Mouse (Mus musculus) adipose tissue, adult 10 weeks (tissue): ENCODE results near the gene Miga1. TPM values are rescaled to one million over a fixed set of nuclear protein-coding genes. Genes with fewer than 3 reads are reported as not detected.

Experiments used
- polyA plus RNA-seq: library from polyadenylated mRNA; stranded (reverse); fragments of 350-450 nt; fragmentation: Illumina TruSeq; extraction: RNeasy Lipid Tissue Mini Kit (QIAGEN cat#74804); gene quantifications from one replicate; pipeline ENCODE4 v1.2.3, GENCODE M21; 2014; ENCODE audit warnings: low read depth, low replicate concordance

The Miga1 gene
- polyA plus RNA-seq = 23.5 TPM

DNA sequence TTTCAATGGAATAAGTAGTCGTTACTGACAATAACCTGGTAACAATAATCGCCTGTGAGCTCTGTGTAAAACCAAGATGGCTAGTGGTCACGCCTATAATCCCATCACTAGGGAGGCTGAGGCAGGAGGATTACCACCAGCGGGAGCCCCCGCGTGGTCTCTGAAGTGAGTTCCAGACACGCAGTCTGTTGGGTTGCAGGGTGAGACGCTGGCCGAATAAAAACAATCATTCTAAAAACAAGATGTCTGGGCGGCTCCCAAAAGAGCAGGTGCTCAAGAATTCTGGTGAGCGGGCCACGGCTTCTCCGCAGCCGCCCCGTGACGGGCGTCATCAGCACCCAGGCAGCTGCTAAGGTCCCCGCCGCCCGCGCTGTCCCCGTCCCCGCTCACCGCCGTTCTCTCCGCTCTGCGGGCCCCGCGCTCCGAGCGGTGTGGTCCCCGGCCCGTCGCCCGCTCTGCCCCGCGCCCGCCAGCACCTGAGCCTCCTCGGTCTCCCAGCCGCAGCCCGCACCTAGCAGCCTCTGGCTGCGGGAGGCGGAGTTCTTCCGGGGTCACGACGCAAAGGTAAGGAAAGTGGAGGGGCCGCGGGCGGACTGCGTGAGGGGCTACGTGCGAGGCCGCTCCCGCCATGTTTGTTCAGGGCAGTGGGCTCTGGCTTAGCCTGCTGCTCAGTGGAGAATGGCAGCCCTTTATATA is at the start of gene Miga1:
Gene Miga1 (minus strand): TSS at position 546 of the 696 bp plus-strand sequence.

DNA sequence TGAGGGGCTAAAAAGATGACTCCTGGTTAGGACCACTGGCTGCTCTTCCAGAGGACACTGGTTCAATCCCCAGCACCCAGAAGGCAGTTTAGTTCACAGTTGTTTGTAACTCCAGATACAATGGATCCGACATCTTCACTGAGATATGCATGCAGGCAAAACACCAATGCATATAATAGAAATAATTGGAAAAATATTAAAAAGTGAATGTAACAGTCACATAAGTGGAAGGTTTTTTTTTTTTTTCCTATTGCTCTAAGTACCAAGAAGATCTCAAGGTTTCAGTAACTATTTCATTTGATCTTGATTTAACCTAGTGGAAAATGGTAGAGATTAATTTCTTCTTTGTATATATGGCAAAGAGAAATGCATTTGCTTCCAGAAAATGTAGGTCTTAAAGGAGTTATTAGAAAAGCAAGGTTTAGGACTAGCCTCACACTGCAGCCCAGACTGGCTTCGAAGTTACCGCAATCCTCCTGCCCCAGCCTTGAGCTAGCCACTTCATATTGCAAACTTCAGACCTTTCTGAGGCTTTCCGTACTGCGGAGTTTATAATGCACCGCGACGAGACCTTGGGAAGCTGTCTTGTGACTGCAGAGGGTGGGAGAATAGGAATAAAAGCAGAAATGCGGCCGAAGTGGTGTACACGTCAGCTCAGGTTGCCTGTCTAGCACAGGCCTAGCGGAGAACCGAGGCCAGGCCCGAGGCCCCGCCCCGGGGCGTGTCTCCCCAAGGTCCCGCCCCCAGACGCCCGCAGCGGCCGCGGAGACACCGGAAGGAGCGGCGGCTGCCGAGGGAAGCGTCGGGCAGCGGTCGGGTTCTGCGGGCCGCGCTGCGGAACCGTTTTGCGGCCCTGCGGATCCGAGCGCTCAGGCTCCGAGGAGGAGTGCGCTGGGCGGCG is 5.8 kb upstream of the Miga1 start, which contains the start of gene Usp33:
Gene Usp33 (plus strand): TSS at position 747 of the 901 bp plus-strand sequence.

DNA sequence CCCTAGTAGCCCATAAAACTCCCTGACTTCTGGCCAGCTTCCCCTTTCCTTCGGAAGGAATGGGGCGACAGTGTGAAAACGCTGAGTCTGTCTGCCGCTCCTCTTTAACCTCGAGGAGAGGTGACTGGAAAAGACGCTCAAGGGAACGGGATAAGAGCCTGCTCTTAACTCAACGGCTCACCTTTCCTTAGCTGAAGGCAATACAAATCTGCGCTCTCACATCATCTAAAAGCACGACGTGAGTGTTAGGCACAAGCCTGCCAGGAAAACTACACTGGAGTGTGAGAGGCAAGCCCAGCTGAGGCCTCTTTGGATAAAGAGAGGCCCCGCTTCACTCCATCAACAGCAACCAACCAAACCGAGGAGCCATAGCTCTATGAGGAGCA is 74.2 kb downstream of the Miga1 start, which contains the start of gene Nexn:
Gene Nexn (minus strand): TSS at position 315 of the 386 bp plus-strand sequence.

Other genes with a start within 250 kb of the Miga1 start
- 8.0 TPM for gene Gipc2, start 174.2 kb downstream of the Miga1 start, polyA plus RNA-seq
- 38.4 TPM for gene Dnajb4, start 130.1 kb downstream of the Miga1 start, polyA plus RNA-seq
- 51.6 TPM for gene Fubp1, start 130.0 kb downstream of the Miga1 start, polyA plus RNA-seq
- 14.4 TPM for gene Nexn, start 74.1 kb downstream of the Miga1 start, polyA plus RNA-seq
- gene Usp33, start 6.1 kb upstream of the Miga1 start, polyA plus RNA-seq = 46.3 TPM
- 30.6 TPM for gene Zzz3, start 55.1 kb upstream of the Miga1 start, polyA plus RNA-seq